Mouse (Mus musculus): Measurements from ENCODE around the gene Pcx. TPM values are rescaled to one million over a fixed set of nuclear protein-coding genes. Genes with fewer than 3 reads are reported as not detected.
A peak's percentile ranks its signal among the peaks of the same experiment; 100 is the strongest.

Pcx gene
- 22.6 and 23.5 TPM in 2 replicates for polyA plus RNA-seq (2016; fragmentation: Nextera tagmentation; extraction: Ambion mirVana)

DNA sequence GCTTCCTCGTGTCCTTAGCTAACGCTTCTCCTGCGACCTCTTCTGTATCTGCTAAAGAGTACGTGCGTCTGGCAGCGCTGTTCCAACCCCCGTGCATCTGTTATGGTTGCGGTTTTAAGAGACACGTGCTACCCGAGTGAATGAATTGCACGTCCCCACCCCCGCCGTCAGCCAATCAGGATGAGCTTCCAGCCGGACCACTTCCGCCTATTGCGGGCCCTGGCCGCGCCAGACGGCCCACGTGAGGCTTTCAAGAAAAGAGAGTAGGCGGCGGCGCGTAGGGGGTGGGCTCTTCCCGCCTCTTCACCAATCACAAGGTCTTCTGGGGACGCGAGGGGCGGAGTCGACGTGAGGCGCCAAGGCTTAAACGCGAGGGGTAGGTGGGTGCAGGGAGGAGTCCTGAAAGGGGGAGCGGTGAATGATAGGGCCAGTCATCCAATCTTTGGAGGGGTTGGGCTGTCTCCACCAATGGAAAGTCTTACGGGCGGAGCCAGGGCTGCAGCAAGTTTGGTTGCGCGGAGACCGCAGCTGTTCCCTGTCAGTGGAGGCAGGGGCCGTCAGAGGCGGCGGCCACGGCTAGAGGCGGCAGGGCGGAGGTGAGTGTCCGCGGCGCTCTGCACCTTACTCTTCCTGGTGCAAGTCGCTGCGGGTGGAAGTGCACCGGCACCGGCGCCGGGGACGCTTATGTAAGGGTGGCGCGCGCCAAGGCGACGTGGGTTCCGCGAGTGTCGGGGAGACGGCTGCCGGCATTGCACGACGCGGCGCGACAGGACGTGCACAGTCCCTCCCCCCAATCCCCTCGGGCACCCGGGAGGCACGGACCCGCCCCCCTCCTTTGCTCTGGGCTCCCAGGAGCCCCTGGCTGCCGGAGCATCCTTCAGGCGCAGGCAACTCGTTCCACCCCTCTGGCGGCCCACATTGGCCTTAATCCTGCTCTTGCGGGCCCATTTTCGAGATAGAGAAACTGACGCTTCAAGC is at the start of gene Pcx:
Pcx (plus strand) TSS at position 487 of the 978 bp plus-strand sequence.
- peaks cover 14% of the 10 kb centered on the region for H3K4me1 ChIP-seq
- peak; percentile 100 for ATAC-seq (ENCODE audit: low FRiP score, low read depth)
- H3K9me3 ChIP-seq = no peaks in the 10 kb centered on the region
- no peaks in the 10 kb centered on the region for H3K36me3 ChIP-seq
- no peaks in the 10 kb centered on the region for H3K27me3 ChIP-seq (replicated peaks)
- under 1% methylated on average over 82 of the region's 82 CpGs for WGBS
- H3K4me2 ChIP-seq (replicated peaks) = peak within 1 kb of the TSS; percentile 83
- H3K27ac ChIP-seq = no peak within 1 kb of the TSS
- H3K9ac ChIP-seq = peak within 1 kb of the TSS; percentile 57
- peak within 1 kb of the TSS; percentile 73 for H3K4me3 ChIP-seq

DNA sequence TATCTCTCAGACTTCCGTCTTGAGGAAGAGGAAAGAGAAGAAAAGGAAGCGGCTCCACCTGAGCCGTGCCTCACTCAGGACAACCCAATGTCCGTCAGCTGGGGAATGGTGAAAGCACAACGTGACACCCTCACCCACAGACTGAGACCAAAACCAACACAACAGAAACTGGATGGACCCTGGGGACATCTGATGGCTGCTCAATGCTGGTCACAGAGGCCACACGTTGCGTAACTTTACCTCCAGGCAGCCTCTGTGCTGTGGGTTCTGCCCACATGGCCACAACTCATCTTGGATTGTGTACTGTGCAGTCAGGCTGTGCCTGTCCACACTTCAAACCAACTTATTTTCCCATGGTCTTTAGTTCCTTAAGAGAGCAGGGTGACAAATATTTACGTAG is 48.3 kb upstream of the Pcx start:
- no peak for ATAC-seq (ENCODE audit: low FRiP score, low read depth)
- no peaks in the 10 kb centered on the region for H3K36me3 ChIP-seq
- WGBS = 87% methylated on average over 8 of the region's 8 CpGs
- H3K4me3 ChIP-seq = no peak overlapping the region
- no peaks in the 10 kb centered on the region for H3K4me1 ChIP-seq
- H3K9ac ChIP-seq = no peak overlapping the region
- no peaks in the 10 kb centered on the region for H3K27me3 ChIP-seq (replicated peaks)
- no peaks in the 10 kb centered on the region for H3K9me3 ChIP-seq
- no peak overlapping the region for H3K4me2 ChIP-seq (replicated peaks)
- H3K27ac ChIP-seq = no peak overlapping the region

DNA sequence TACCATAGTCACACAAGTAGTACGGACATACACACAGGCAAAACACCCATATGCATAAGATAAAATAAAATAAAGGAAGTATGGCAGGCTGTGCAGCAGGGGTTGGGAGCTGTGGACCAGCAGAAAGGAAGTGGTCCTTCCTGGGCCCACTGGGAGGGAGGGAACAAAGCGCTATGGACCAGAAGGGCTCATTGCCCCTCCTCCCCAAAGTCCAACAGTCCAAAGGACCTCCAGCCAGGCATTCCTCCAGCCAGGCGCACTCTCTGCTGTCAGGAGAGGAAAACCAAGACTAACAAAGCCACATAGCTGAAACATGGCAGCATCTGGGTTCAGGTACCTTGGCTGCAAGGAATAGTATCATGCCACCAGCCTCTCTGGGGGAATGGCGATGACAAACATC is 45.6 kb upstream of the Pcx start:
- H3K4me3 ChIP-seq = no peak overlapping the region
- no peak for ATAC-seq (ENCODE audit: low FRiP score, low read depth)
- H3K9me3 ChIP-seq = no peaks in the 10 kb centered on the region
- H3K27ac ChIP-seq = no peak overlapping the region
- H3K36me3 ChIP-seq = no peaks in the 10 kb centered on the region
- WGBS = 86% methylated on average over 4 of the region's 4 CpGs
- H3K27me3 ChIP-seq (replicated peaks) = no peaks in the 10 kb centered on the region
- H3K4me1 ChIP-seq = no peaks in the 10 kb centered on the region
- H3K9ac ChIP-seq = no peak overlapping the region
- no peak overlapping the region for H3K4me2 ChIP-seq (replicated peaks)

DNA sequence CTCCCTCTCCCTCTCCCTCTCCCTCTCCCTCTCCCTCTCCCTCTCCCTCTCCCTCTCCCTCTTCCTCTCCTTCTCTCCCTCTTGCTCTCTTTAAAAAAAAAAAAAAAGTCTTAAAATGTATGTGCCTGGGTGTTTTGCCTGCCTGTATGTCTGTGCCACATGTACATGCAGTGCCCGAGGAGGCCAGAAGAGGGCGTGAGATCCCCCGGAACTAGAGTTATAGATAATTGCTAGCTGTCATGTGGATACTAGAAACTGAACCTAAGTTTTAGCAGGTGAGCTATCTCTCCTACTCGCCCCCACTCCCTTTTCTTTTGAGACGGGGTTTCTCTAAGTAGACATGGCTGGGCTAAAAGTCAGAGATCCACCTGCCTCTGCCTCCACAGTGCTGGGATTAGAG is 41.9 kb upstream of the Pcx start:
- no peak overlapping the region for H3K4me2 ChIP-seq (replicated peaks)
- no peak overlapping the region for H3K27ac ChIP-seq
- no peak overlapping the region for H3K9ac ChIP-seq
- H3K4me3 ChIP-seq = no peak overlapping the region
- WGBS = 37% methylated on average over 5 of the region's 5 CpGs
- ATAC-seq (ENCODE audit: low FRiP score, low read depth) = no peak
- no peaks in the 10 kb centered on the region for H3K4me1 ChIP-seq
- no peaks in the 10 kb centered on the region for H3K36me3 ChIP-seq
- H3K9me3 ChIP-seq = no peaks in the 10 kb centered on the region
- H3K27me3 ChIP-seq (replicated peaks) = no peaks in the 10 kb centered on the region

DNA sequence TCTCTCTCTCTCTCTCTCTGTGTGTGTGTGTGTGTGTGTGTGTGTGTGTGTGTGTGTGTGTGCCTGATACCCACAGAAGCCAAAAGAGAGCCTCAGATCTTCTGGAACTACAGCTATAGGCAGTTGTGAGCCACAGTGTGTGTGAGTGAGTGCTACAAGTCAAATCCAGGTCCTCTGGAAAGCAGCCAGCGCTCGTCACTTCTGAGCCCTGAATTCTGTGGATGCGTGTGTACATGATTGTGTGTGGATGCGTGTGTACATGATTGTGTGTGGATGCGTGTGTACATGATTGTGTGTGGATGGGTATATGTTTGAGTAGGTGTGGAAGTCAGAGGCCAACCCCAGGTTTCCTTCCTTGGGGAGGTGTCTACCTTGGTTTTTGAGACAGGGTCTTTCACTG is 36.7 kb upstream of the Pcx start:
- Histone ChIP-seq H3K9ac (no peak overlapping the region), H3K36me3 (no peaks in the 10 kb centered on the region), H3K4me3 (no peak overlapping the region), H3K9me3 (no peaks in the 10 kb centered on the region), H3K27me3 (replicated peaks) (peaks cover 38% of the 10 kb centered on the region), H3K27ac (no peak overlapping the region), H3K4me1 (peaks cover 8% of the 10 kb centered on the region; the same call in 1 of the 2 replicates), H3K4me2 (replicated peaks) (no peak overlapping the region)
- WGBS = 92% methylated on average over 5 of the region's 5 CpGs
- ATAC-seq (ENCODE audit: low FRiP score, low read depth) = no peak

DNA sequence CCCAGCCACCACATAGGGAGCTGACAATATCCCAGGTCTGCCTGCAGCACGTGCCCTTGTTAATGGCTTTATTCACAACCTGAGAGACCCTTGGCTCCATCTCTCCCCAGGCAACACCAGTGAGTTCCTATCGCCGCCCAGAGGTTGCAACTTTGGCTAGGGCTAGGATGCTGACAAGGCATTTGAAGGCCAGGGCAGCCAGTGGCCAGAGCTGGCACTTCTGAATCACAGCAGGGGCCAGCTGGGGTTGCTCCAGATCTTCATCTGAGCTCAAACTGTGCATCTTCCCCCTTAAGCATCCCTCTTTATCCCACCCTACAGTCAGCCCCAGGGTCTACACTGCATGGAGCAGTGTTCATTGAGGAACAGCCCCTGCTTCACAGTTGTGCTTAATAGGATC is 35.5 kb upstream of the Pcx start:
- H3K9ac ChIP-seq = no peak overlapping the region
- WGBS = 57% methylated on average over 3 of the region's 3 CpGs
- ATAC-seq (ENCODE audit: low FRiP score, low read depth) = no peak
- H3K36me3 ChIP-seq = no peaks in the 10 kb centered on the region
- H3K27ac ChIP-seq = no peak overlapping the region
- H3K4me2 ChIP-seq (replicated peaks) = no peak overlapping the region
- H3K4me1 ChIP-seq = peaks cover 8% of the 10 kb centered on the region; the same call in 1 of the 2 replicates
- no peaks in the 10 kb centered on the region for H3K9me3 ChIP-seq
- no peak overlapping the region for H3K4me3 ChIP-seq
- peaks cover 42% of the 10 kb centered on the region for H3K27me3 ChIP-seq (replicated peaks)

DNA sequence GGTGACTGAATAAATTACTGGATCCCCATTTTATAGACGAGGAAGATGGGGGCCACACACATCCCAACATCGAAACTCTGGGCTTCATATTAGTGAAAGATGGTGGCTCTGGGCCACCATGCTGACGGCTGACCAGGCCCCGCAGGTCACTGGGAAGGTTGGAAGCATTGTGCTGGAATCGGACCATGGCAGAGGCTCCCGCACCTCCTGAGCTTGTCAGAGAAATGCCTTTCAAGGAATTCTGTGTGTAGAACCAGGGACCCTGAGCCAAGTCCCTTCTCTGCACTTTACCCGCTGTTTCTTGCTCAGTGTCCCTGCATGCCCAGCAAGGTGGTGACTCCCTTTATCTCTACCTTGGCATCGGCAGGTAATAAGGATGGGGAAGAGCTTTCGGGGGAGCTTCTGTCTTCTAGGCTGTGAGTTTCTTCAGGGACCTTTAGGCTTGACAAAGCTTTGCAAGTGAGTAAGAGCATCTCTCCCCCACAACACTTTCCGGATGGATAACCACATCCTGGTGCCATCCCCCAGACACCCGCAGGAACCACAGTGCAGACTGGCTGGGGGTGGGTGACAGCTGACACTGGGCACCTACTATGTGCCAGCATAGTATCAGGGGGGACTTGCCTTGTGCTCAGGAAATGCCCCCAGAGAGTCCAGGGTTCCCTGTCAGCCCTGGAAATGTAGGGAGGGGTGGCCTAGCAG is 34.9 kb upstream of the Pcx start:
- H3K27me3 ChIP-seq (replicated peaks) = peaks cover 43% of the 10 kb centered on the region
- H3K9me3 ChIP-seq = no peaks in the 10 kb centered on the region
- WGBS = 79% methylated on average over 11 of the region's 11 CpGs
- no peaks in the 10 kb centered on the region for H3K36me3 ChIP-seq
- no peak overlapping the region for H3K4me2 ChIP-seq (replicated peaks)
- no peak overlapping the region for H3K4me3 ChIP-seq
- ATAC-seq (ENCODE audit: low FRiP score, low read depth) = no peak
- H3K4me1 ChIP-seq = peaks cover 8% of the 10 kb centered on the region; the same call in 1 of the 2 replicates
- H3K9ac ChIP-seq = no peak overlapping the region
- H3K27ac ChIP-seq = no peak overlapping the region

DNA sequence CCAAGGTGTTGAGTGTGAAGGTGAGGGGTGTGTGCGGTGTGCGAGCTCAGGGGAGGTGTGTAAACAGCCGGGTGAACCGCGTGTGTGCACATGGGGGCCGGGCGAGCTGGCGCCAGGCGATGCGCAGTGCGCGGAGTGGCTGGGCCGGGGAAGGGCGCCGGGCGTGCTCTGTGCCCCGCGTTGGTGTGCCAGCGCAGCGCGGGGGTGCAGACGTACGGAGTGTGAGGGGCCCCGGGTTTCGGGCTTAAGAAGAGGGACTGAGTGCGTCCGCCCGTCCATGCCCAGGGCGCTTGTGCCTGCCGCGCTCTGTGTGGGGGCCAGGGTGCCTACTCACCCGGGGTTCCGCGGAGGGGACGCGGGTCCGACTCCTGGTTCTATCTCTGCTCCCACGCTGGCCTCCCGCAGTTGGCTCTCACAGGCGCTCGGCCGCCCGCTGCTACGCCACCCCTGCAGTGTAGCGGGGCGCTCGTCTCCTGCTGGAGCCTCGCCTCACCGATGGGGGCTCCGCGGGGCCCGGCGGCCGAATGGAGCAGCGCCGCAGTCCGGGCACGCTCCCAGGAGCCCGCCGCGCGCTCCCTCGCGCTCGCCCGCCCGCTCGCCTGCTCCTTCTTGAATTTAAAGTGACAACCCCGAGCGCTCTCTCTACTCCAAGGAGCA is 33.5 kb upstream of the Pcx start:
- Histone ChIP-seq H3K9me3 (no peaks in the 10 kb centered on the region), H3K27ac (no peak overlapping the region), H3K27me3 (replicated peaks) (peaks cover 43% of the 10 kb centered on the region), H3K9ac (peak overlapping the region; percentile 61), H3K4me2 (replicated peaks) (peak overlapping the region; percentile 94), H3K36me3 (no peaks in the 10 kb centered on the region), H3K4me3 (peak overlapping the region; percentile 46), H3K4me1 (peaks cover 8% of the 10 kb centered on the region; the same call in 1 of the 2 replicates)
- peak; percentile 70 for ATAC-seq (ENCODE audit: low FRiP score, low read depth)
- under 1% methylated on average over 70 of the region's 70 CpGs for WGBS

DNA sequence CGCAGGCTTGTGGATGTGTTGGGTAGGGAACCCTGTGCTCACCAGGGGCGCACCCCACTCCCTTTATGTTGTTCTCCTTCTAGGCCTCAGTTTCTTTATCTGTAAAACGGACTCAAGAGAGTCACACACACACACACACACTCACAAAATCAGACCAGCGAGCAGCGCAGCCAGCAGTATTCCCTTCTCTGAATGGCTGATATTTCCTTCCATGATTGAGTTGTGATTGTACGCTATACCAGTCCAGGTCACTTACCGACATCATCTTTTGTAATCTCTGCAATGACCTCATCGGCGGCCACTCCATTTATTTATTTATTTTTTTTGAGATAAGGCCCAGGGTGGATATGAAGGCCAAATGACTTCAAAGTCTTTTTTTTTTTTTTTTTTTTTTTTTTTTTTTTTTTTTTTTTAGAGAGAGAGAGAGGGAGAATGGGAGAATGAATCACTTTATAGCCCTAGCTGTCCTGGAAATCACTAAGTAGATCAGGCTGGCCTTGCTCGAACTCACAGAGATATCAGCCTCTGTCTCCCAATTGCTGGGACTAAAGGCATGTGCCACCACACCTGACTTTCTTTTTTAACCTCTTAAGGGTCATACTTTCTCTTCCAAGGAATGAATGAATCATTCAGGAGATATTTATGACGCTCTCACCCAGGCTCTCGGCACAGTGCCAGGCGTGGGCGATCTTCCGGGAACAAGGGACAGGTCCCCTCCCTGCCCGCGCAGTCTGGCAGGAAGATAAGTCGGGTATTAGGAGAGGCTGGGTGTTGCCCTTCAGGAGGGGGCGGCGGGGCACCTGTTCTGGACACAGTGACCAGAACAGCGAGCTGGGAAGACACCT is 32.7 kb upstream of the Pcx start, which contains the start of gene Syt12:
Syt12 (minus strand) TSS at position 103 of the 845 bp plus-strand sequence.
- 35% methylated on average over 21 of the region's 21 CpGs for WGBS
- Histone ChIP-seq H3K9ac (peak within 1 kb of the TSS; percentile 61), H3K4me1 (peaks cover 8% of the 10 kb centered on the region; the same call in 1 of the 2 replicates), H3K4me2 (replicated peaks) (peak within 1 kb of the TSS; percentile 94), H3K9me3 (no peaks in the 10 kb centered on the region), H3K27me3 (replicated peaks) (peaks cover 43% of the 10 kb centered on the region), H3K36me3 (no peaks in the 10 kb centered on the region), H3K4me3 (peak within 1 kb of the TSS; percentile 46), H3K27ac (no peak within 1 kb of the TSS)
- ATAC-seq (ENCODE audit: low FRiP score, low read depth) = no peak; the same call in 1 of the 2 replicates

DNA sequence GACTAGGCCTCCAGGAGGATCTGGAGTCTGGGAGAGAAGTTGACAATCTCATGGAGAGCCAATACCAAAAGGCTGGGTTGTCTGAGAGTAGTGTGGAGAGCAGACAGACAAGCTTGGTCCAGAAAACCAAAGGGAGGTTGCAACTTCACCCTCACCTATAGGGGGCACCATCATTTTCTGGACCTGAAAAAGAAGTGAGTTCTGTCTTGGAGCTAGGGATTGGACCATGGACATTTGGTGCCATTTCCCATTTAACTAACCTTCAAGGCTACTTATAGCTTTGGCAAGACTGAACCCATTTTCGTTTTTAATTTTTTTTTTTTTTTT is 32.1 kb upstream of the Pcx start:
- Histone ChIP-seq H3K9ac (no peak overlapping the region), H3K27ac (no peak overlapping the region), H3K4me2 (replicated peaks) (no peak overlapping the region), H3K9me3 (no peaks in the 10 kb centered on the region), H3K4me1 (peaks cover 8% of the 10 kb centered on the region; the same call in 1 of the 2 replicates), H3K4me3 (no peak overlapping the region), H3K36me3 (no peaks in the 10 kb centered on the region), H3K27me3 (replicated peaks) (peaks cover 43% of the 10 kb centered on the region)
- 31% methylated on average over 1 of the region's 1 CpGs for WGBS
- ATAC-seq (ENCODE audit: low FRiP score, low read depth) = no peak

DNA sequence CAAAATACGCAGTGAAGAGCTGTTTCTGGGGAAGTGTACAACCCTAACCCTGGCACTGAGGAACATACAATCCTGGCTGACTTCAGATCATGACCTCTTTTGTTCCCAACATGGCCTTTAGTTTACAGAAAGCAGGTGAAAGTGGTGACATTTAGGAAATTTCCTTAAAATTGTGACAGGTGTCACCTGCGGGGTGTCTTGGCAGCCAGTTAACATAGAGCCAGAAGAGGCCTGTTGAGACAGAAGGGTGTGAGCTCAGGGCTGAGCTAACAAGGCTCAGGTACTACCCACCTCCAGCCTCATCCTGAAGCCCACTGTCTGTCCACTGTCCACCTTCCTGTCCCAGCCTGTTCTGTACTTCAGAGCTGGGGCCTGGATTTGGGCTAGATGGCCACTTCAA is 30.2 kb upstream of the Pcx start:
- Histone ChIP-seq H3K4me1 (peaks cover 8% of the 10 kb centered on the region; the same call in 1 of the 2 replicates), H3K27me3 (replicated peaks) (peaks cover 33% of the 10 kb centered on the region), H3K9me3 (no peaks in the 10 kb centered on the region), H3K27ac (no peak overlapping the region), H3K4me3 (no peak overlapping the region), H3K4me2 (replicated peaks) (no peak overlapping the region), H3K36me3 (no peaks in the 10 kb centered on the region), H3K9ac (no peak overlapping the region)
- no peak for ATAC-seq (ENCODE audit: low FRiP score, low read depth)
- WGBS = 91% methylated on average over 2 of the region's 2 CpGs
